Mouse (Mus musculus): ENCODE data around the gene Hbq1a. TPM values are rescaled to one million over a fixed set of nuclear protein-coding genes. Genes with fewer than 3 reads are reported as not detected.

Hbq1a gene
- polyA plus RNA-seq, 1 experiment: 1.1 TPM

- DNase-seq: no peak
- WGBS: 59% methylated on average over 2 of the region's 2 CpGs
- TF ChIP-seq POLR2A (IDR thresholded peaks at IDR 0.05; ENCODE audit: borderline replicate concordance, insufficient read depth, low read length): no peak
- no peak for TF ChIP-seq CTCF (IDR thresholded peaks at IDR 0.05; ENCODE audit: borderline replicate concordance, insufficient read depth, low read depth, low read length)
- H3K4me3 ChIP-seq (replicated peaks; ENCODE audit: insufficient read depth, low read depth, low read length): no peak overlapping the region
- no peaks in the 10 kb centered on the region for H3K27me3 ChIP-seq (ENCODE audit: control insufficient read depth, insufficient read depth, low read length)
- no peaks in the 10 kb centered on the region for H3K4me1 ChIP-seq (ENCODE audit: control insufficient read depth, insufficient read depth, low read length)
- no peak overlapping the region for H3K27ac ChIP-seq (ENCODE audit: insufficient read depth, low read length)
Measured at GRCm38 (mm10) chr11:32339131-32339531, 39.3 kb downstream of the Hbq1a start.

- TF ChIP-seq CTCF (IDR thresholded peaks at IDR 0.05; ENCODE audit: borderline replicate concordance, insufficient read depth, low read depth, low read length): peak; percentile 61
- no peak for TF ChIP-seq POLR2A (IDR thresholded peaks at IDR 0.05; ENCODE audit: borderline replicate concordance, insufficient read depth, low read length)
- no peak for DNase-seq
- Histone ChIP-seq H3K4me3 (replicated peaks; ENCODE audit: insufficient read depth, low read depth, low read length) (no peak overlapping the region), H3K4me1 (ENCODE audit: control insufficient read depth, insufficient read depth, low read length) (no peaks in the 10 kb centered on the region), H3K27ac (ENCODE audit: insufficient read depth, low read length) (no peak overlapping the region), H3K27me3 (ENCODE audit: control insufficient read depth, insufficient read depth, low read length) (no peaks in the 10 kb centered on the region)
- WGBS: 62% methylated on average over 17 of the region's 17 CpGs
Measured at GRCm38 (mm10) chr11:32340476-32341473, 40.9 kb downstream of the Hbq1a start.

- H3K4me1 ChIP-seq (ENCODE audit: control insufficient read depth, insufficient read depth, low read length): no peaks in the 10 kb centered on the region
- no peak overlapping the region for H3K4me3 ChIP-seq (replicated peaks; ENCODE audit: insufficient read depth, low read depth, low read length)
- peak; percentile 42 to 45 for DNase-seq
- no peaks in the 10 kb centered on the region for H3K27me3 ChIP-seq (ENCODE audit: control insufficient read depth, insufficient read depth, low read length)
- H3K27ac ChIP-seq (ENCODE audit: insufficient read depth, low read length): no peak overlapping the region
- 8% methylated on average over 2 of the region's 2 CpGs for WGBS
- TF ChIP-seq CTCF (IDR thresholded peaks at IDR 0.05; ENCODE audit: borderline replicate concordance, insufficient read depth, low read depth, low read length) (peak; percentile 69), POLR2A (IDR thresholded peaks at IDR 0.05; ENCODE audit: borderline replicate concordance, insufficient read depth, low read length) (no peak)
Measured at GRCm38 (mm10) chr11:32342770-32343191, 42.9 kb downstream of the Hbq1a start.

- no peak overlapping the region for H3K4me3 ChIP-seq (replicated peaks; ENCODE audit: insufficient read depth, low read depth, low read length)
- WGBS: 100% methylated on average over 1 of the region's 1 CpGs
- no peak for TF ChIP-seq CTCF (IDR thresholded peaks at IDR 0.05; ENCODE audit: borderline replicate concordance, insufficient read depth, low read depth, low read length)
- no peak for TF ChIP-seq POLR2A (IDR thresholded peaks at IDR 0.05; ENCODE audit: borderline replicate concordance, insufficient read depth, low read length)
- H3K27ac ChIP-seq (ENCODE audit: insufficient read depth, low read length): no peak overlapping the region
- no peak for DNase-seq
- no peaks in the 10 kb centered on the region for H3K27me3 ChIP-seq (ENCODE audit: control insufficient read depth, insufficient read depth, low read length)
- H3K4me1 ChIP-seq (ENCODE audit: control insufficient read depth, insufficient read depth, low read length): no peaks in the 10 kb centered on the region
Measured at GRCm38 (mm10) chr11:32343350-32343749, 43.5 kb downstream of the Hbq1a start.

GRCm38 (mm10) chr11:32345504-32346297 is 45.8 kb downstream of the Hbq1a start:
- no peak for DNase-seq
- H3K27me3 ChIP-seq (ENCODE audit: control insufficient read depth, insufficient read depth, low read length): no peaks in the 10 kb centered on the region
- no peak overlapping the region for H3K27ac ChIP-seq (ENCODE audit: insufficient read depth, low read length)
- 93% methylated on average over 6 of the region's 6 CpGs for WGBS
- no peaks in the 10 kb centered on the region for H3K4me1 ChIP-seq (ENCODE audit: control insufficient read depth, insufficient read depth, low read length)
- no peak for TF ChIP-seq CTCF (IDR thresholded peaks at IDR 0.05; ENCODE audit: borderline replicate concordance, insufficient read depth, low read depth, low read length)
- no peak for TF ChIP-seq POLR2A (IDR thresholded peaks at IDR 0.05; ENCODE audit: borderline replicate concordance, insufficient read depth, low read length)
- H3K4me3 ChIP-seq (replicated peaks; ENCODE audit: insufficient read depth, low read depth, low read length): no peak overlapping the region

- H3K27ac ChIP-seq (ENCODE audit: insufficient read depth, low read length): no peak overlapping the region
- peak in 1 of 2 experiments; percentile 34 for DNase-seq
- no peak for TF ChIP-seq POLR2A (IDR thresholded peaks at IDR 0.05; ENCODE audit: borderline replicate concordance, insufficient read depth, low read length)
- no peak for TF ChIP-seq CTCF (IDR thresholded peaks at IDR 0.05; ENCODE audit: borderline replicate concordance, insufficient read depth, low read depth, low read length)
- 9% methylated on average over 10 of the region's 10 CpGs for WGBS
- H3K27me3 ChIP-seq (ENCODE audit: control insufficient read depth, insufficient read depth, low read length): no peaks in the 10 kb centered on the region
- H3K4me3 ChIP-seq (replicated peaks; ENCODE audit: insufficient read depth, low read depth, low read length): peak overlapping the region; percentile 53
- no peaks in the 10 kb centered on the region for H3K4me1 ChIP-seq (ENCODE audit: control insufficient read depth, insufficient read depth, low read length)
Measured at GRCm38 (mm10) chr11:32347264-32347606, 47.4 kb downstream of the Hbq1a start.

- Histone ChIP-seq H3K4me1 (ENCODE audit: control insufficient read depth, insufficient read depth, low read length) (0 out of 2 replicates have a peak, but pooled peaks cover 2% of the 10 kb centered on the region), H3K27me3 (ENCODE audit: control insufficient read depth, insufficient read depth, low read length) (no peaks in the 10 kb centered on the region), H3K27ac (ENCODE audit: insufficient read depth, low read length) (no peak within 1 kb of the TSS), H3K4me3 (replicated peaks; ENCODE audit: insufficient read depth, low read depth, low read length) (peak within 1 kb of the TSS; percentile 71)
- TF ChIP-seq CTCF (IDR thresholded peaks at IDR 0.05; ENCODE audit: borderline replicate concordance, insufficient read depth, low read depth, low read length) (no peak), POLR2A (IDR thresholded peaks at IDR 0.05; ENCODE audit: borderline replicate concordance, insufficient read depth, low read length) (no peak)
- WGBS: 2% methylated on average over 80 of the region's 86 CpGs
- DNase-seq: peak; percentile 36 to 46
Measured at GRCm38 (mm10) chr11:32347607-32348432, 48.0 kb downstream of the Hbq1a start, which contains the start of gene Sh3pxd2b. TSS of gene Sh3pxd2b (plus strand) at chr11:32347820.

All from cerebellum, adult 2 months (tissue).